Mouse (Mus musculus) intestine, embryonic 14.5 days (tissue): ENCODE results near the gene Selenov. TPM values are rescaled to one million over a fixed set of nuclear protein-coding genes. Genes with fewer than 3 reads are reported as not detected.

Experiments used
- ATAC-seq: fragments of 200-750 bp; cut with Nextera tagmentation; replicated peaks from 2 replicates; pipeline ENCODE4 v1.8.0; 2017; ENCODE audit warnings: low read depth, moderate number of reproducible peaks, moderate TSS enrichment, moderate library complexity; ENCODE audit not compliant: low FRiP score, low TSS enrichment
- DNase-seq: peaks from one replicate; pipeline ENCODE4 v3.0.0-alpha.2; 2018; ENCODE audit warnings: low spot score
- H3K27ac ChIP-seq: fragments of 300-500 bp; sonication (generic); 2 replicates; pipeline ENCODE4 v1.5.1; 2014; ENCODE audit warnings: low read depth, mild to moderate bottlenecking, control low read depth
- H3K27me3 ChIP-seq: fragments of 300-500 bp; sonication (generic); replicated peaks from 2 replicates; pipeline ENCODE4 v1.6.1; 2014; ENCODE audit warnings: low read length, control low read depth; ENCODE audit not compliant: control insufficient read depth, insufficient read depth
- H3K36me3 ChIP-seq: fragments of 300-500 bp; sonication (generic); 2 replicates; pipeline ENCODE4 v1.6.1; 2014; ENCODE audit warnings: low read length, control low read depth; ENCODE audit not compliant: control insufficient read depth, insufficient read depth
- H3K4me1 ChIP-seq: fragments of 300-500 bp; sonication (generic); replicated peaks from 2 replicates; pipeline ENCODE4 v1.6.1; 2014; ENCODE audit warnings: low read length, control low read depth, mixed read lengths; ENCODE audit not compliant: control insufficient read depth, insufficient read depth
- H3K4me2 ChIP-seq: fragments of 300-500 bp; sonication (generic); 2 replicates; pipeline ENCODE4 v1.6.1; 2014; ENCODE audit warnings: low read length
- H3K4me3 ChIP-seq: fragments of 300-500 bp; sonication (generic); 2 replicates; pipeline ENCODE4 v1.5.1; 2014; ENCODE audit warnings: low read depth, low read length, control low read depth, mixed read lengths
- H3K9ac ChIP-seq: fragments of 300-500 bp; sonication (generic); 2 replicates; pipeline ENCODE4 v1.6.1; 2014; ENCODE audit warnings: mild to moderate bottlenecking, low read length
- H3K9me3 ChIP-seq: fragments of 300-500 bp; sonication (generic); 2 replicates; pipeline ENCODE4 v1.6.1; 2016; ENCODE audit warnings: low read length, control low read depth; ENCODE audit not compliant: control insufficient read depth
- WGBS: fragments of 180-500 bp; shearing (Covaris S2); extraction: QIAGEN DNeasy Blood & Tissue Kit; methylation state at CpG from one replicate; pipeline ENCODE4 v1.1.7; 2014; 5-methylcytosine and 5-hydroxymethylcytosine counted together
- polyA plus RNA-seq: library from polyadenylated mRNA; unstranded; fragments of >200 nt; fragmentation: Nextera tagmentation; extraction: Ambion mirVana; gene quantifications from 2 replicates; pipeline ENCODE4 v1.2.1, GENCODE M21; 2014

Gene Selenov
- polyA plus RNA-seq, 1 experiment from 2014 or later, result not detected

DNA sequence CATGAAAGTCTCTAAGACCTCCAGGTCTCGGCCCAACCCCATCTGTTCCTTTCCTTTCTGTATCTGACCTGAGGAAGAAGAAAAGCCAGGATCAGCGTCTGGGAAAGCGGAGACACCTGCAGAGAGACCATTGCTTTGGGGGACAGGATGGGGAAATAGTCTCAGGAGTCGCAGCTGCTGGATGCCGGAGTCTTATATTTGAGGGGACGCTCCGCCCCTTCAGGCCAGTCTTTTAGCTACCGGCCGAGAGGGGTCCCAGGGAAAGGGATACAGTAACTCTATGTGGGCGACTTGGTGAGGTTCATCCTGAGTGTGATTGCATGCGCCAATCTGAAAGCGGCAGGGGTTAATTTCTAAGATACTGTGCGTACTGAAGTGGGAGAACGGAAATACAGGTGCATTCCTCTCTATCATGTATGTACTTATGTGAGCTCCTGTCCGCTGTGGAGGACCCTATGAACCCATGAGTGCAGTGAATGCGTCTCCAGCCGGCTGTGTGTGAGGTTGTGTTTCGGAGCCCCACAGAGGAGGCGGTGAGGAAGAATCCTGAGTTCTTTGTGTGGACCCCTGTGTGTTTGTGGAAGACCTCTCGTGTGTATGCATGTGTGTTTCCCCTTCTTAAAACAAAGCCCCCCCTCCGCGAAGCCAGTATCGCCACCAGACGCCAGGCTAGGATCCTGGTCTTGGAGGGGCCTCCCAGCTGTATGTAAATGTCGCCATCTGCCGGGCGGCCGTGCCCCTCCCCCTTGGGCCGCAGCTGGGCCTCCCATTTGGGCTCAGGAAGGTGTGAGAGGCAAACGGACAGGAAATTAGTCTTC lies 10.8 kb upstream of the Selenov start, which contains the start of gene Dll3:
Gene Dll3, minus strand, starts transcription at position 623 of the 818 bp plus-strand sequence.
- Histone ChIP-seq H3K4me3 (peak within 1 kb of the TSS; percentile 30), H3K9ac (peak within 1 kb of the TSS; percentile 20; the same call in 1 of the 2 replicates), H3K27me3 (peaks cover 48% of the 10 kb centered on the region), H3K36me3 (peaks cover 22% of the 10 kb centered on the region), H3K27ac (peak within 1 kb of the TSS; percentile 38; the same call in 1 of the 2 replicates), H3K4me2 (peak within 1 kb of the TSS; percentile 52), H3K4me1 (peaks cover 7% of the 10 kb centered on the region), H3K9me3 (no peaks in the 10 kb centered on the region)
- DNase-seq (peak; percentile 88), ATAC-seq (peak; percentile 52; the same call in 1 of the 2 replicates)
- 2% methylated on average over 30 of the region's 30 CpGs for WGBS

DNA sequence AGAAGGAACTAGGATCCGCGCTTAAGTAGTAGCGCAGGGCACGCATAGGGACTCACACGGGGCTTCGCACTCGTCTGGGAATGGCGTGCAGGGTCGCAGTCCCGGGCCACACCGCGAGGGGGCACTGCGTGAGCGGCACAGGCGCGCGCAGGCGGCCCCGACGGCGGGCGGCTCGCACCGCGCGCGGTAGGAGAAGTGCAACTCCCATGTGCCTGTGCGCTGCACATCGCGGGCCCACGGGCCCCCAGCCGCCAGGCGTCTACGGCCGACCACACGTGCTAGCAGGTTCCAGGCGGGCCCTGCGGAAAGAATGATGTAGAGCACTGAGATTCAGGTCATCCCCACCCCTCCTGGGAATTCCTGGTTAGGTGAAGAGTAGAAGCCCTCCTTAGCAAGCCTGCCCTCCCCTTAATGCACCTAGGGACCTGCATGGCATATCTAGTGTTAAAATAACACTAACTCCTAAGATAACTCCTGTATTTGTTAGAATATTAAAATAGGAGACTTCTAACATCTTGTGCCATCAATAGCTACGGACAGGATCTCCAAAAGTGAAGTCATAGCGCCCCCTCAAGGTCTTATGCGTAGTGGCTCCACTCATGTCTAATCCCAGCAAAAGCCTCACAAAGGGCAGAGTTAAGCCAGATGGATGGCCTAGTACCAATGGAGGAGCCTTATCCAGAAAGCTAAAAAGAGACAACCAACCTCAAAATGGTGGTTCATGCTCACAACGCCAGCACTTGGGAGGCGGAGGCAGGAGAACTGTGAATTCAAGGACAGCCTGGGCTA lies 8.0 kb upstream of the Selenov start:
- Histone ChIP-seq H3K4me3 (no peak overlapping the region), H3K36me3 (no peaks in the 10 kb centered on the region), H3K9me3 (no peaks in the 10 kb centered on the region), H3K9ac (no peak overlapping the region), H3K4me1 (peaks cover 7% of the 10 kb centered on the region), H3K4me2 (peak overlapping the region; percentile 22; the same call in 1 of the 2 replicates), H3K27ac (no peak overlapping the region), H3K27me3 (peaks cover 69% of the 10 kb centered on the region)
- ATAC-seq (no peak), DNase-seq (peak; percentile 65)
- 26% methylated on average over 43 of the region's 43 CpGs for WGBS

DNA sequence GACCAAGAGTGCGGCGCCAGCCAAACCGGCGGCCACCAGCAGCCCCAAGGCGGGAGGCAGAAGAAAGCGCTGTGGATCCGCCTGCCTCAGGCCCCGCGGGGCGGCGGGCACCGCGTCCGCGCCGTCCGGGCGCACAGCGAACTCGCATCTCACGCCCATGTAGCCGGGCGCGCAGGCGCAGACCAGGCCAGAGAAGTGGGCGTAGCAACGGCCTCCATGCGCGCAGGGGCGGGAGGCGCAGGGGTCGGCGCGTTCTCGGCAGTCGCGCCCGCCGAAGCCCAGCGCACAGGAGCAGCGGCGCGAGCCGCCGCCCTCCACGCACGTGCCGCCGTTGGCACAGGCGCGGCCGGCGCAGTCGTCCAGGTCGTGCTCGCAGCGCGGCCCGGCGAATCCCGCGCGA lies 3.5 kb upstream of the Selenov start:
- Histone ChIP-seq H3K4me3 (peak overlapping the region; percentile 44), H3K9ac (peak overlapping the region; percentile 45), H3K27me3 (peaks cover 83% of the 10 kb centered on the region), H3K4me2 (peak overlapping the region; percentile 74), H3K27ac (no peak overlapping the region), H3K9me3 (no peaks in the 10 kb centered on the region), H3K4me1 (peaks cover 16% of the 10 kb centered on the region), H3K36me3 (no peaks in the 10 kb centered on the region)
- DNase-seq, result peak; percentile 77
- ATAC-seq, result peak; percentile 59
- 3% methylated on average over 61 of the region's 63 CpGs for WGBS

- Histone ChIP-seq H3K4me2 (peak overlapping the region; percentile 51), H3K9me3 (no peaks in the 10 kb centered on the region), H3K4me1 (peaks cover 13% of the 10 kb centered on the region), H3K27me3 (peaks cover 67% of the 10 kb centered on the region), H3K9ac (0 out of 2 replicates have a peak overlapping the region, but pooled peaks have one; percentile 13), H3K36me3 (no peaks in the 10 kb centered on the region), H3K27ac (no peak overlapping the region), H3K4me3 (peak overlapping the region; percentile 22)
- no peak for ATAC-seq
- DNase-seq, result peak; percentile 62
- 1% methylated on average over 18 of the region's 18 CpGs for WGBS
Observed at GRCm38 (mm10) chr7:28290165-28290564, 821 bp downstream of the Selenov start.

DNA sequence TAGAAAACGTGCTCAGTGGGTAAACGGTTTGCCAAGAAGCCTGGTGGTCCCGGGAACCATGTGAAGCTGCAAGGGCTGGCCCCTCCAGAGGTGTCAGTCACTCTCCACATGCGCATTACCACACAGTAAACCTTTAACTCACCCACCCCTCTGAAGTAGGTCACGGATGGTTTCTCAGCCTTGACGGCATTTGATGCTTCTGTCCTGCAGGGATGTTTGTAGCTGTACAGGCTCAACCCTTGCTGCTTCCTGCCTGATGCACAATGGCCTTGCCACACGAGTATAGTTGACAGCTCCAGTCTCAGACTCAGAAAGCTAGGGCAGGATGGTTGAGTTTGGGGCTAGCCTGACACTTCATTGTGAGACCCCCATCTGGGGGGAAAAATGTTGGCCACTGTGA lies 10.4 kb downstream of the Selenov start:
- no peaks in the 10 kb centered on the region for H3K27me3 ChIP-seq
- 81% methylated on average over 7 of the region's 7 CpGs for WGBS
- no peak for DNase-seq
- no peak overlapping the region for H3K4me2 ChIP-seq
- no peaks in the 10 kb centered on the region for H3K9me3 ChIP-seq
- H3K27ac ChIP-seq, result no peak overlapping the region
- H3K4me1 ChIP-seq, result peaks cover 5% of the 10 kb centered on the region
- no peaks in the 10 kb centered on the region for H3K36me3 ChIP-seq
- H3K9ac ChIP-seq, result no peak overlapping the region
- H3K4me3 ChIP-seq, result no peak overlapping the region
- ATAC-seq, result no peak

- DNase-seq (no peak), ATAC-seq (no peak)
- peaks cover 5% of the 10 kb centered on the region for H3K4me1 ChIP-seq
- no peaks in the 10 kb centered on the region for H3K36me3 ChIP-seq
- peak overlapping the region; percentile 66 for H3K9ac ChIP-seq
- no peaks in the 10 kb centered on the region for H3K9me3 ChIP-seq
- WGBS, result 84% methylated on average over 7 of the region's 7 CpGs
- peak overlapping the region; percentile 80 for H3K4me2 ChIP-seq
- H3K4me3 ChIP-seq, result peak overlapping the region; percentile 43
- no peaks in the 10 kb centered on the region for H3K27me3 ChIP-seq
- no peak overlapping the region; the same call in 1 of the 2 replicates for H3K27ac ChIP-seq
Observed at GRCm38 (mm10) chr7:28278279-28278652, 12.7 kb downstream of the Selenov start.

DNA sequence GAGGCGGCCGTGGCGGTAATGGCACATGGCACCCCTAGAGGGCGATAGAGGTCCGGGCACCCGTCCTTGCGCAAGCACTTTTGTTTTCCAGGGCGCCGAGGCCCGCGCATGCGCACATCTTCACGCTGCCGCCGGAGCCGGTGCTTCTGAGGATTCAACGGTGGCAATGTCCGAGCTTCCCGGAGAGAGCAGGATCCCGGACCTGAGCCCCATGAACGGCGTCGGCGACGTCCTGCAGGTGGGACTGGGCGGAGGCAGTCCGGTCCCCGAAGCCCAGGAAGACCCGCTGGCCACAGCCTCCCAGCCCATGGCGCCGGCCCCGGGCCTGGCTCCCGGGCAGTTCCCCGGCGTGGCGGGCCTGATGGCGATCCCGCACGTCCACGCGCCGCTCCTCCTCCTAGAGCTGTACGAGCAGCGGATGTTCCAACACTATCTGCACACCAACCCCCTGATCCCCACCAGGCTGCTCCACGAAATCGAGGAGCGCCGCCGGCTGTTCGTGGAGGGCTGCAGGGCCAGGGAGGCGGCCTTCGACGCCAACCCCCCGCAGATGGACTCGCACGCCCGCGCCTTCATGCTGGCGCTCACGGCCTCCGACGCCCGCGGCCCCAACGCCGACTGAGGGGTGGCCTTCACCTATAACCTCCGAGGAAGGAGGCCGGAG lies 13.2 kb downstream of the Selenov start, which contains the start of gene Eid2b:
Gene Eid2b, plus strand, starts transcription at position 125 of the 664 bp plus-strand sequence.
- 3% methylated on average over 68 of the region's 68 CpGs for WGBS
- no peaks in the 10 kb centered on the region for H3K9me3 ChIP-seq
- peak within 1 kb of the TSS; percentile 66 for H3K9ac ChIP-seq
- no peaks in the 10 kb centered on the region for H3K27me3 ChIP-seq
- peak within 1 kb of the TSS; percentile 43 for H3K4me3 ChIP-seq
- H3K27ac ChIP-seq, result peak within 1 kb of the TSS; percentile 64
- H3K36me3 ChIP-seq, result no peaks in the 10 kb centered on the region; the same call in 1 of the 2 replicates
- peaks cover 5% of the 10 kb centered on the region for H3K4me1 ChIP-seq
- ATAC-seq (peak; percentile 83), DNase-seq (peak; percentile 99)
- peak within 1 kb of the TSS; percentile 80 for H3K4me2 ChIP-seq

GRCm38 (mm10) chr7:28277237-28277614 lies 13.8 kb downstream of the Selenov start:
- Histone ChIP-seq H3K36me3 (peaks cover 2% of the 10 kb centered on the region), H3K4me3 (no peak overlapping the region; the same call in 1 of the 2 replicates), H3K9me3 (no peaks in the 10 kb centered on the region), H3K4me2 (no peak overlapping the region; the same call in 1 of the 2 replicates), H3K9ac (no peak overlapping the region), H3K27me3 (no peaks in the 10 kb centered on the region), H3K27ac (no peak overlapping the region), H3K4me1 (peaks cover 5% of the 10 kb centered on the region)
- WGBS, result 57% methylated on average over 8 of the region's 8 CpGs
- ATAC-seq, result no peak
- no peak for DNase-seq
